Comparison of ENCODE assay signal across 7 mouse cellular contexts in the genomic region with DNA sequence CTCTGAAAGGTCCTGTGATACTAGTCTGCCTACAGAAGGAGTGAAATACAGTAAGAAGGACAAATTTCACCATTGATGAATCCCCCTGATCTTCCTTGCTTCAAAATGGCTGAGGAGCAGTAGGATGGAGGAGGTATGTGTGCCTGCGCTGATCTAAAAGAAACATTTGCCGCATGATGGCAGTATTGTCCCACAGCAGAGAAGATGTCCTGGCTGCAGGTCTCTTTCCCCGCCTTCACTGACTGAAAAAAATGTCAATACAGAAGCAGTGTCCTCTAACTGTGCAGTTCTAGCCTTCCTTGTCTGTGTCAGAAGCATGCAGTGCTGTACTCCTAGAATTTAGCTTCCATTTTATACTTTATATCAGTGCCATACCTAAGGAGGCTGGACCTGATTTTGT.
DNase-seq lines count a peak whose midpoint lies in the region; ATAC-seq and TF ChIP-seq lines count a peak whose summit lies in the region.
"Not testable (repeated sequence)": the region's sequence is repeated elsewhere in the genome, so short reads cannot be mapped to it uniquely, and the experiment has no call there.

No protein-coding gene starts in this region.

- H3K4me1 ChIP-seq in forebrain, embryonic 11.5 days (replicated peaks; ENCODE audit: control insufficient read depth, insufficient read depth, low read length); heart, embryonic 15.5 days (replicated peaks); intestine, postnatal 0 days (replicated peaks; ENCODE audit: control insufficient read depth, insufficient read depth, low read length); liver, embryonic 11.5 days (replicated peaks; ENCODE audit: control insufficient read depth, insufficient read depth, low read length); midbrain, embryonic 11.5 days (ENCODE audit: control insufficient read depth, insufficient read depth, low read length): not testable (repeated sequence)

- peak overlapping the region; percentile 11; the same call in 1 of the 2 replicates for H3K4me3 ChIP-seq in forebrain, embryonic 11.5 days (ENCODE audit: low read depth, low read length)
- H3K4me3 ChIP-seq in heart, embryonic 15.5 days, result peak overlapping the region; percentile 36
- H3K4me3 ChIP-seq in intestine, postnatal 0 days (ENCODE audit: low read depth, low read length), result peak overlapping the region; percentile 17; the same call in 1 of the 2 replicates
- peak overlapping the region; percentile 19; the same call in 1 of the 2 replicates for H3K4me3 ChIP-seq in liver, embryonic 11.5 days (ENCODE audit: low read depth, low read length)
- H3K4me3 ChIP-seq in midbrain, embryonic 11.5 days (ENCODE audit: low read depth, low read length), result peak overlapping the region; percentile 9; the same call in 1 of the 2 replicates

- not testable (repeated sequence) for H3K9ac ChIP-seq in forebrain, embryonic 11.5 days (ENCODE audit: low read length); heart, embryonic 15.5 days; intestine, postnatal 0 days (ENCODE audit: low read depth, low read length); liver, embryonic 11.5 days (ENCODE audit: low read depth, low read length)
- H3K9ac ChIP-seq in midbrain, embryonic 11.5 days (ENCODE audit: low read length), result peak overlapping the region; percentile 27; the same call in 1 of the 2 replicates

- not testable (repeated sequence) for H3K27ac ChIP-seq in forebrain, embryonic 11.5 days (ENCODE audit: low read depth, low read length); heart, embryonic 15.5 days; intestine, postnatal 0 days (ENCODE audit: low read depth, low read length); liver, embryonic 11.5 days (ENCODE audit: low read depth, low read length); midbrain, embryonic 11.5 days (ENCODE audit: low read depth, low read length)

- 71% methylated on average over 3 of the region's 3 CpGs for WGBS in forebrain, embryonic 11.5 days
- 55% methylated on average over 3 of the region's 3 CpGs for WGBS in heart, embryonic 15.5 days
- 60% methylated on average over 3 of the region's 3 CpGs for WGBS in intestine, postnatal 0 days
- WGBS in liver, embryonic 11.5 days, result 67% methylated on average over 3 of the region's 3 CpGs
- 63% methylated on average over 3 of the region's 3 CpGs for WGBS in midbrain, embryonic 11.5 days

- H3K9me3 ChIP-seq in forebrain, embryonic 11.5 days (ENCODE audit: control insufficient read depth, low read length); heart, embryonic 15.5 days (replicated peaks); intestine, postnatal 0 days (ENCODE audit: control insufficient read depth); liver, embryonic 11.5 days (ENCODE audit: control insufficient read depth, low read length); midbrain, embryonic 11.5 days (ENCODE audit: control insufficient read depth, low read length): not testable (repeated sequence)

- peak overlapping the region; percentile 31; the same call in 1 of the 2 replicates for H3K4me2 ChIP-seq in forebrain, embryonic 11.5 days (ENCODE audit: low read depth, low read length, severe bottlenecking)
- H3K4me2 ChIP-seq in heart, embryonic 15.5 days, result peak overlapping the region; percentile 53
- H3K4me2 ChIP-seq in intestine, postnatal 0 days (replicated peaks; ENCODE audit: low read depth), result peak overlapping the region; percentile 48
- H3K4me2 ChIP-seq in liver, embryonic 11.5 days, result peak overlapping the region; percentile 38
- H3K4me2 ChIP-seq in midbrain, embryonic 11.5 days, result peak overlapping the region; percentile 25; the same call in 1 of the 2 replicates

- ATAC-seq in forebrain, embryonic 11.5 days (replicated peaks; ENCODE audit: low FRiP score); liver, embryonic 11.5 days (replicated peaks; ENCODE audit: low FRiP score): not testable (repeated sequence)
- ATAC-seq in heart, embryonic 15.5 days (replicated peaks; ENCODE audit: insufficient number of reproducible peaks, insufficient read depth, low FRiP score, low read depth), result peak; percentile 58; the same call in 1 of the 2 replicates
- ATAC-seq in intestine, postnatal 0 days, result peak; percentile 74
- peak; percentile 42; the same call in 1 of the 2 replicates for ATAC-seq in midbrain, embryonic 11.5 days (ENCODE audit: low FRiP score)

- H3K36me3 ChIP-seq in forebrain, embryonic 11.5 days (ENCODE audit: control insufficient read depth, insufficient read depth, low read length); heart, embryonic 15.5 days; intestine, postnatal 0 days (ENCODE audit: control insufficient read depth, insufficient read depth); liver, embryonic 11.5 days (ENCODE audit: control insufficient read depth, insufficient read depth, low read length); midbrain, embryonic 11.5 days (ENCODE audit: control insufficient read depth, insufficient read depth, low read length): not testable (repeated sequence)

- H3K27me3 ChIP-seq in forebrain, embryonic 11.5 days (ENCODE audit: control insufficient read depth, insufficient read depth, low read length); heart, embryonic 15.5 days; intestine, postnatal 0 days (replicated peaks; ENCODE audit: control insufficient read depth, insufficient read depth, low read length); liver, embryonic 11.5 days (replicated peaks; ENCODE audit: control insufficient read depth, insufficient read depth, low read length); midbrain, embryonic 11.5 days (ENCODE audit: control insufficient read depth, insufficient read depth, low read length): not testable (repeated sequence)

- peak; percentile 50 for DNase-seq in c-Kit-positive CD71-negative TER-119-negative erythroid progenitor cells, embryonic 14.5 days (ENCODE audit: low read depth)
- DNase-seq in forebrain, embryonic 11.5 days (ENCODE audit: low spot score), result peak; percentile 63
- not testable (repeated sequence) for DNase-seq in liver, embryonic 11.5 days (ENCODE audit: low spot score)
- peak; percentile 94 for DNase-seq in midbrain, embryonic 11.5 days (ENCODE audit: low spot score, missing footprints)
- peak; percentile 79 for DNase-seq in retina, embryonic 14.5 days (ENCODE audit: low spot score)

- peak; percentile 75 for TF ChIP-seq CTCF in intestine, postnatal 0 days (IDR thresholded peaks at IDR 0.05; ENCODE audit: low read depth)
